Mouse (Mus musculus): ENCODE data around the gene Kcng3. TPM values are rescaled to one million over a fixed set of nuclear protein-coding genes. Genes with fewer than 3 reads are reported as not detected.

Kcng3 gene
- polyA plus RNA-seq, 1 experiment from 2014 or later = 0.05 TPM

- no peak overlapping the region for H3K27ac ChIP-seq (ENCODE audit: low read depth, low read length)
- H3K4me3 ChIP-seq (ENCODE audit: low read depth, low read length) = no peak overlapping the region
- H3K4me2 ChIP-seq (replicated peaks; ENCODE audit: low read depth, low read length) = no peak overlapping the region
- H3K36me3 ChIP-seq (ENCODE audit: control insufficient read depth, insufficient read depth, low read length) = no peaks in the 10 kb centered on the region
- ATAC-seq (ENCODE audit: low FRiP score) (no peak), DNase-seq (ENCODE audit: low spot score) (peak; percentile 47)
- peaks cover 4% of the 10 kb centered on the region for H3K27me3 ChIP-seq (ENCODE audit: control insufficient read depth, insufficient read depth, low read length)
- H3K4me1 ChIP-seq (replicated peaks; ENCODE audit: control insufficient read depth, insufficient read depth, low read length) = peaks cover under 1% of the 10 kb centered on the region; the same call in 1 of the 2 replicates
- H3K9ac ChIP-seq (ENCODE audit: low read depth, low read length) = no peak overlapping the region
- no peaks in the 10 kb centered on the region for H3K9me3 ChIP-seq (ENCODE audit: control insufficient read depth, low read length)
- WGBS = 79% methylated on average over 2 of the region's 2 CpGs
Measured at GRCm38 (mm10) chr17:83637393-83637792, 5.7 kb upstream of the Kcng3 start.

DNA sequence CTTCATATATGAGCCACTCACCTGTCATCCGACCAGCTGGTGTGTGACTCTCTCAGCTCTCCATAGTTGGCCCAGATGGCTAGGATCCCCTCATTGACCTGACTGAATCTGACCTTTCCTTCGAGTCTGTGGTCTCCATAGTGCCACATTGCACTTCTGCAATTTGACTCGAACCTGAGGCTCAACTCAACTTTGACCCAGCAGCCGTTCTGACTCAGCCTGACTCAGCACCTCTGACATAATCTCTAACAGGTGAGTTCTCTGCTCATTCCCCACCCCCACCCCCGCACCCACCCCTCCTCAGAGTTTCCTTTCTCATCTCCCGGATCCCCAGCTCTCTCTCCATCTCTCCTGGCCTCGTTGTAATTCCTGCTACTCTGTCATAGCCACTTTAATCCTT is 4.7 kb upstream of the Kcng3 start:
- Histone ChIP-seq H3K4me3 (ENCODE audit: low read depth, low read length) (no peak overlapping the region), H3K9ac (ENCODE audit: low read depth, low read length) (no peak overlapping the region), H3K9me3 (ENCODE audit: control insufficient read depth, low read length) (no peaks in the 10 kb centered on the region), H3K4me2 (replicated peaks; ENCODE audit: low read depth, low read length) (no peak overlapping the region), H3K27ac (ENCODE audit: low read depth, low read length) (no peak overlapping the region), H3K36me3 (ENCODE audit: control insufficient read depth, insufficient read depth, low read length) (no peaks in the 10 kb centered on the region), H3K27me3 (ENCODE audit: control insufficient read depth, insufficient read depth, low read length) (peaks cover 13% of the 10 kb centered on the region), H3K4me1 (replicated peaks; ENCODE audit: control insufficient read depth, insufficient read depth, low read length) (peaks cover 6% of the 10 kb centered on the region; the same call in 1 of the 2 replicates)
- ATAC-seq (ENCODE audit: low FRiP score) (no peak), DNase-seq (ENCODE audit: low spot score) (no peak)
- WGBS = 84% methylated on average over 7 of the region's 7 CpGs

DNA sequence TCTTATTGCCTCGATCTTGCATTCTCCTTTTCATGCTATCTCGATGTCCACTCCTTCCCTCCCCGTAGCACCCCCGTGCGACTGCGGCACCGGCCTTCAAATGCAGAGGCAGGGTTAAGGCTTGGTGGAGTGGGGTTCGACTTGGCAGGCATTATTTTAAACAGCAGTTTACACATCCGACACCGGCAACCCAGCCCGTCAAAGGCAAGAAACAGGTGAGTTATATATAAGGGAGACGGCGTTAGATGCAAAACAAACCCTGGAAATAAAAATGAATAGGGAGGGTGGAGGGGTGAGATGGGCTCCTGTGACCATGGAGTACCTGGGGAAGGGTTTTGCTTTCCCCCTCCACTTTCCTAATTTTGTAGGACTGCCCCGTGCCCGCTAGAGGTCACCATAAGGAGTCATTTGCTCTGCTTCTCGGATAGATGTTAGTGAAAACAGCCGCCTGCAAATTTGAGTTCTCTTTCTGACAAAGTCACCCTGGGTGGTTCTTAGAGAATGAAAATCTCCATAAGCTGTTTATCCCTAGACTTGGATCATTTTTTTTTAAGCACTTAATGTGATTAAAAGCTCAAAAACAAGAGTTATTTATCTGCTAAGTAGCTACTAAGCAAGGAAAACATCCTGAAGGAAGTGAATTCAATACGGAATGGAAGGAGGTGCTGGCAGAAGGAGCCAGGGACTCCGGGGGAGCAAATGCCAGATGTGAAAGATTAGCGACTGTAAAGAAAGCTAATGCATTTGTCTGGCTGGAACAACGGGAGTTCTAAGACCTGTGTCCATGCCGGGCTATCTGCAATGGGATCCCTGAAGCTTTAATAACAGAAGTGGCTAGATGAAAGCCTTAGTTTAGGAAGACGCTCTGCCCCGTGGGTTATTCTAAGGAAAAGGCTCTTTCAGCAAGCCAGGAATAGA is 1.2 kb upstream of the Kcng3 start:
- Histone ChIP-seq H3K9ac (ENCODE audit: low read depth, low read length) (no peak overlapping the region), H3K4me2 (replicated peaks; ENCODE audit: low read depth, low read length) (peak overlapping the region; percentile 95), H3K4me1 (replicated peaks; ENCODE audit: control insufficient read depth, insufficient read depth, low read length) (peaks cover 8% of the 10 kb centered on the region; the same call in 1 of the 2 replicates), H3K27ac (ENCODE audit: low read depth, low read length) (no peak overlapping the region), H3K36me3 (ENCODE audit: control insufficient read depth, insufficient read depth, low read length) (no peaks in the 10 kb centered on the region), H3K27me3 (ENCODE audit: control insufficient read depth, insufficient read depth, low read length) (peaks cover 43% of the 10 kb centered on the region), H3K4me3 (ENCODE audit: low read depth, low read length) (peak overlapping the region; percentile 51), H3K9me3 (ENCODE audit: control insufficient read depth, low read length) (no peaks in the 10 kb centered on the region)
- WGBS = 3% methylated on average over 24 of the region's 24 CpGs
- ATAC-seq (ENCODE audit: low FRiP score) = peak; percentile 31; the same call in 1 of the 2 replicates
- peak; percentile 79 for DNase-seq (ENCODE audit: low spot score)

- ATAC-seq (ENCODE audit: low FRiP score) (peak; percentile 17; the same call in 1 of the 2 replicates), DNase-seq (ENCODE audit: low spot score) (peak; percentile 58)
- no peaks in the 10 kb centered on the region for H3K9me3 ChIP-seq (ENCODE audit: control insufficient read depth, low read length)
- peaks cover 43% of the 10 kb centered on the region for H3K27me3 ChIP-seq (ENCODE audit: control insufficient read depth, insufficient read depth, low read length)
- no peak overlapping the region for H3K27ac ChIP-seq (ENCODE audit: low read depth, low read length)
- WGBS = 1% methylated on average over 90 of the region's 109 CpGs
- H3K4me1 ChIP-seq (replicated peaks; ENCODE audit: control insufficient read depth, insufficient read depth, low read length) = peaks cover 8% of the 10 kb centered on the region; the same call in 1 of the 2 replicates
- H3K4me2 ChIP-seq (replicated peaks; ENCODE audit: low read depth, low read length) = peak overlapping the region; percentile 95
- H3K4me3 ChIP-seq (ENCODE audit: low read depth, low read length) = peak overlapping the region; percentile 51
- no peaks in the 10 kb centered on the region for H3K36me3 ChIP-seq (ENCODE audit: control insufficient read depth, insufficient read depth, low read length)
- peak overlapping the region; percentile 47; the same call in 1 of the 2 replicates for H3K9ac ChIP-seq (ENCODE audit: low read depth, low read length)
Measured at GRCm38 (mm10) chr17:83630787-83631678, 662 bp downstream of the Kcng3 start.

- H3K27me3 ChIP-seq (ENCODE audit: control insufficient read depth, insufficient read depth, low read length) = no peaks in the 10 kb centered on the region
Measured at GRCm38 (mm10) chr17:83613907-83614306, 17.8 kb downstream of the Kcng3 start.

DNA sequence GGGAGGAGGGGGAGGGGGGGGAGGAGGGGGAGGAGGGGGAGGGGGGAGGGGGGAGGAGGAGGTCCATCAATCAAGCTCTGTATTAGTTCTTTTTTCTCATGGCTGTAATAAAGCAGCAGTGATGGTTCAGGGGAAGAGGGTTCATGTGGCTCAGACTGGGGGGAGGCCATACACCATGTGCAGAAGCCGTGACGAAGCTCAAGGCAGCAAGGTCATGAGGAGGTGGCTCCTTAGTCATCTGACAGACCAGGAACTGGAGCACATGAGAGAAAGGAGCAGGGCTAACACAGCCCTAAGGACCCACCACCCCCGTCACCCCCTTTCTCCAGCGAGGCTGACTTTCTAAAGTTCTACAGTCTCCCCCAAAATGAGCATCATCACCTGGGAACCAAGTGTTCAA is 22.2 kb downstream of the Kcng3 start:
- Histone ChIP-seq H3K9ac (ENCODE audit: low read depth, low read length) (no peak overlapping the region), H3K4me3 (ENCODE audit: low read depth, low read length) (no peak overlapping the region), H3K4me1 (replicated peaks; ENCODE audit: control insufficient read depth, insufficient read depth, low read length) (no peaks in the 10 kb centered on the region), H3K9me3 (ENCODE audit: control insufficient read depth, low read length) (no peaks in the 10 kb centered on the region), H3K36me3 (ENCODE audit: control insufficient read depth, insufficient read depth, low read length) (no peaks in the 10 kb centered on the region), H3K4me2 (replicated peaks; ENCODE audit: low read depth, low read length) (no peak overlapping the region), H3K27ac (ENCODE audit: low read depth, low read length) (no peak overlapping the region), H3K27me3 (ENCODE audit: control insufficient read depth, insufficient read depth, low read length) (no peaks in the 10 kb centered on the region)
- no peak for ATAC-seq (ENCODE audit: low FRiP score)
- no peak for DNase-seq (ENCODE audit: low spot score)
- 80% methylated on average over 4 of the region's 4 CpGs for WGBS

More at GRCm38 (mm10) chr17:83613907-83614306, 17.8 kb downstream of the Kcng3 start:
- H3K4me3 ChIP-seq (ENCODE audit: low read depth, low read length) = no peak overlapping the region
- H3K4me1 ChIP-seq (replicated peaks; ENCODE audit: control insufficient read depth, insufficient read depth, low read length) = no peaks in the 10 kb centered on the region
- 45% methylated on average over 11 of the region's 11 CpGs for WGBS
- DNase-seq (ENCODE audit: low spot score) (no peak), ATAC-seq (ENCODE audit: low FRiP score) (no peak)
- no peaks in the 10 kb centered on the region for H3K9me3 ChIP-seq (ENCODE audit: control insufficient read depth, low read length)
- H3K4me2 ChIP-seq (replicated peaks; ENCODE audit: low read depth, low read length) = no peak overlapping the region
- no peaks in the 10 kb centered on the region for H3K36me3 ChIP-seq (ENCODE audit: control insufficient read depth, insufficient read depth, low read length)
- H3K9ac ChIP-seq (ENCODE audit: low read depth, low read length) = no peak overlapping the region
- no peak overlapping the region for H3K27ac ChIP-seq (ENCODE audit: low read depth, low read length)

DNA sequence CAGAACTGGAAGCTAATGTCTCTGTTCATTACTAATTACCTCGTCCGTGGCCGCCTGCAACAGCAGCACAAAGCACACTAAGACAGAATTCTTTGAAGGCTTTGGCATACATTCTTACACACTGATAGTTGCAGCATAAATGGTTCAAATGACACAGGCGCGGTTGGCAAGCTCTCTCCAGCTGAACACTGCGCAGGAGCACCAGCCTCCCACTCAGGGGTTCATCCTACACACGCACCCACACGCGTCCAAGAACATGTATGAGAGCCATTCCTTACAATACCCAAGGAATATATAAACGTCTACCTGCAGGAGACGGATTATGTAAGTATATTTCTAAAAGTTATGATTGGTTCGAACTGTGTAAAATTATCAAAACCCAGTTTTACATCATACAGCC is 30.7 kb downstream of the Kcng3 start:
- Histone ChIP-seq H3K4me3 (ENCODE audit: low read depth, low read length) (no peak overlapping the region), H3K36me3 (ENCODE audit: control insufficient read depth, insufficient read depth, low read length) (no peaks in the 10 kb centered on the region), H3K4me2 (replicated peaks; ENCODE audit: low read depth, low read length) (no peak overlapping the region), H3K9me3 (ENCODE audit: control insufficient read depth, low read length) (no peaks in the 10 kb centered on the region), H3K27me3 (ENCODE audit: control insufficient read depth, insufficient read depth, low read length) (no peaks in the 10 kb centered on the region), H3K9ac (ENCODE audit: low read depth, low read length) (no peak overlapping the region), H3K27ac (ENCODE audit: low read depth, low read length) (no peak overlapping the region), H3K4me1 (replicated peaks; ENCODE audit: control insufficient read depth, insufficient read depth, low read length) (no peaks in the 10 kb centered on the region)
- DNase-seq (ENCODE audit: low spot score) (no peak), ATAC-seq (ENCODE audit: low FRiP score) (no peak)
- 91% methylated on average over 12 of the region's 12 CpGs for WGBS

- H3K27me3 ChIP-seq (ENCODE audit: control insufficient read depth, insufficient read depth, low read length) = no peaks in the 10 kb centered on the region
- no peak for ATAC-seq (ENCODE audit: low FRiP score)
- H3K9me3 ChIP-seq (ENCODE audit: control insufficient read depth, low read length) = no peaks in the 10 kb centered on the region
- no peak overlapping the region for H3K9ac ChIP-seq (ENCODE audit: low read depth, low read length)
- no peaks in the 10 kb centered on the region for H3K36me3 ChIP-seq (ENCODE audit: control insufficient read depth, insufficient read depth, low read length)
- H3K27ac ChIP-seq (ENCODE audit: low read depth, low read length) = no peak overlapping the region
- 87% methylated on average over 7 of the region's 7 CpGs for WGBS
- H3K4me1 ChIP-seq (replicated peaks; ENCODE audit: control insufficient read depth, insufficient read depth, low read length) = no peaks in the 10 kb centered on the region
- H3K4me2 ChIP-seq (replicated peaks; ENCODE audit: low read depth, low read length) = no peak overlapping the region
- no peak overlapping the region for H3K4me3 ChIP-seq (ENCODE audit: low read depth, low read length)
- DNase-seq (ENCODE audit: low spot score) = no peak
Measured at GRCm38 (mm10) chr17:83595966-83596365, 35.7 kb downstream of the Kcng3 start.

Measured in hindbrain, embryonic 11.5 days (tissue).